Mouse (Mus musculus): Measurements from ENCODE around the gene Bola2.

GRCm38 (mm10) chr7:126703757-126704077 lies 8.5 kb downstream of the Bola2 start:
- TF ChIP-seq EP300 (IDR thresholded peaks at IDR 0.05; ENCODE audit: low read depth) (no peak), CTCF (IDR thresholded peaks at IDR 0.05; ENCODE audit: low read depth) (no peak)
